Mouse (Mus musculus) forebrain, embryonic 14.5 days (tissue): Measurements from ENCODE around the gene Egflam. TPM values are rescaled to one million over a fixed set of nuclear protein-coding genes. Genes with fewer than 3 reads are reported as not detected.

Experiments used
- ATAC-seq: fragments of 200-750 bp; cut with Nextera tagmentation; 2 replicates; pipeline ENCODE4 v1.8.0; 2017; ENCODE audit warnings: mild to moderate bottlenecking, moderate library complexity
- DNase-seq: peaks from one replicate; pipeline ENCODE4 v3.0.0-alpha.2; 2015; ENCODE audit warnings: low spot score
- H3K27ac ChIP-seq: fragments of 300-500 bp; sonication (generic); 2 replicates; pipeline ENCODE4 v1.5.1; 2014; ENCODE audit warnings: low read depth, mild to moderate bottlenecking, control low read depth, low read length, moderate library complexity
- H3K27me3 ChIP-seq: fragments of 300-500 bp; sonication (generic); replicated peaks from 2 replicates; pipeline ENCODE4 v1.6.1; 2014; ENCODE audit warnings: low read length, control low read depth, mixed read lengths; ENCODE audit not compliant: control insufficient read depth, insufficient read depth
- H3K36me3 ChIP-seq: fragments of 300-500 bp; sonication (generic); 2 replicates; pipeline ENCODE4 v1.6.1; 2014; ENCODE audit warnings: low read length, control low read depth; ENCODE audit not compliant: control insufficient read depth, insufficient read depth
- H3K4me1 ChIP-seq: fragments of 300-500 bp; sonication (generic); 2 replicates; pipeline ENCODE4 v1.6.1; 2014; ENCODE audit warnings: antibody characterized with exemption, low read length, control low read depth; ENCODE audit not compliant: control insufficient read depth, insufficient read depth
- H3K4me2 ChIP-seq: fragments of 300-500 bp; sonication (generic); 2 replicates; pipeline ENCODE4 v1.6.1; 2014; ENCODE audit warnings: mild to moderate bottlenecking, control low read depth, low read length
- H3K4me3 ChIP-seq: fragments of 300-500 bp; sonication (generic); 2 replicates; pipeline ENCODE4 v1.5.1; 2014; ENCODE audit warnings: low read depth, low read length, control low read depth
- H3K9ac ChIP-seq: fragments of 300-500 bp; sonication (generic); 2 replicates; pipeline ENCODE4 v1.6.1; 2014; ENCODE audit warnings: mild to moderate bottlenecking, low read length, control low read depth, moderate library complexity
- H3K9me3 ChIP-seq: fragments of 300-500 bp; sonication (generic); replicated peaks from 2 replicates; pipeline ENCODE4 v1.6.1; 2016; ENCODE audit warnings: low read length, control low read depth, mixed read lengths; ENCODE audit not compliant: control insufficient read depth
- WGBS: fragments of 180-500 bp; shearing (Covaris S2); extraction: QIAGEN DNeasy Blood & Tissue Kit; methylation state at CpG from one replicate; pipeline ENCODE4 v1.1.7; 2014; 5-methylcytosine and 5-hydroxymethylcytosine counted together
- polyA plus RNA-seq: library from polyadenylated mRNA; unstranded; fragments of >200 nt; fragmentation: Nextera tagmentation; extraction: Ambion mirVana; gene quantifications from 2 replicates; pipeline ENCODE4 v1.2.1, GENCODE M21; 2014

The Egflam gene
- polyA plus RNA-seq, 1 experiment from 2014 or later: 3.7 TPM

DNA sequence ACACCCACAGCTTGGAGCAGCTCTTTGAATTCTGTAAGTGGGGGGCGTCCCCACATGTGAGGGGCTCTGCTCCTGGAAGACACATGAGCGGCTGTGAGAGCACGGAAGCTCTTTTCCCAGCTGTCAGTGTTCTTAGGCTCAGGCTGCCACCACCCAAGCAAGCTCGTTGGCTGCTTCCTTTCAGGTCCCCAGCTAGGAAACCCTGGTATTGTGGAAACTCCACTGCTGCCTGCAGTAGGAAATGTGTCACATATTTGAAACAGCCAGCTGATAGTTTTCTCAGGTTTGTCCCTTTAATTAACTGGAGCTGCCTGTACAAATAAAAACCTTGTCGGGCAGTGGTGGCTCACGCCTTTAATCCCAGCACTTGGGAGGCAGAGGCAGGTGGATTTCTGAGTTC is 234.3 kb downstream of the Egflam start:
- no peak for ATAC-seq
- Histone ChIP-seq H3K27me3 (no peaks in the 10 kb centered on the region), H3K4me3 (no peak overlapping the region), H3K36me3 (no peaks in the 10 kb centered on the region), H3K9me3 (no peaks in the 10 kb centered on the region), H3K4me2 (no peak overlapping the region), H3K27ac (no peak overlapping the region), H3K4me1 (no peaks in the 10 kb centered on the region), H3K9ac (no peak overlapping the region)
- 47% methylated on average over 6 of the region's 6 CpGs for WGBS
- peak; percentile 6 for DNase-seq

GRCm38 (mm10) chr15:7160321-7160720 is 237.9 kb downstream of the Egflam start:
- ATAC-seq: no peak
- no peaks in the 10 kb centered on the region for H3K27me3 ChIP-seq
- H3K4me3 ChIP-seq: no peak overlapping the region
- 87% methylated on average over 8 of the region's 8 CpGs for WGBS
- no peaks in the 10 kb centered on the region for H3K9me3 ChIP-seq
- no peaks in the 10 kb centered on the region for H3K36me3 ChIP-seq
- no peak for DNase-seq
- H3K4me1 ChIP-seq: no peaks in the 10 kb centered on the region
- H3K9ac ChIP-seq: no peak overlapping the region
- H3K27ac ChIP-seq: no peak overlapping the region
- no peak overlapping the region for H3K4me2 ChIP-seq

DNA sequence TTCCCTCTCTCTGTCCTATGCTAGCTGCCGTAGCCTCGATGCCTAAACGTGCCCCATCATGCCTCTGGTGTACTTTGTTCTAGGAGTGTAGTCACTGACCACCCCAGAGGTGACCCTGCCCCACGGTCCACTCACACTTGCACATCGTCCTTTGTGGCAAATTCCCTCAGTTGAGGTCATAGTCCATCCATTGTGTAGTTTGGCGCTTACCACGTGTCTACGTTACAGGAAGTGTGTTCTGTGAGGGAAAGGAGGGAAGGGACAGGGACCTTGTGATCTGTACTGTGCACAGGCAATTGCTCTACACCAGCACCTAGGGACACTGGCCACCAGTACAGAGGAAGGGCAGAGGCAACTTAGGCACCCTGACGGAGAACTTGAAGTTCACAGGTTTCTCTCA is 238.3 kb downstream of the Egflam start:
- no peak overlapping the region for H3K27ac ChIP-seq
- H3K9me3 ChIP-seq: no peaks in the 10 kb centered on the region
- ATAC-seq: no peak
- no peaks in the 10 kb centered on the region for H3K4me1 ChIP-seq
- H3K36me3 ChIP-seq: no peaks in the 10 kb centered on the region
- no peak overlapping the region for H3K4me2 ChIP-seq
- no peaks in the 10 kb centered on the region for H3K27me3 ChIP-seq
- 93% methylated on average over 9 of the region's 9 CpGs for WGBS
- H3K9ac ChIP-seq: no peak overlapping the region
- no peak overlapping the region for H3K4me3 ChIP-seq
- no peak for DNase-seq

DNA sequence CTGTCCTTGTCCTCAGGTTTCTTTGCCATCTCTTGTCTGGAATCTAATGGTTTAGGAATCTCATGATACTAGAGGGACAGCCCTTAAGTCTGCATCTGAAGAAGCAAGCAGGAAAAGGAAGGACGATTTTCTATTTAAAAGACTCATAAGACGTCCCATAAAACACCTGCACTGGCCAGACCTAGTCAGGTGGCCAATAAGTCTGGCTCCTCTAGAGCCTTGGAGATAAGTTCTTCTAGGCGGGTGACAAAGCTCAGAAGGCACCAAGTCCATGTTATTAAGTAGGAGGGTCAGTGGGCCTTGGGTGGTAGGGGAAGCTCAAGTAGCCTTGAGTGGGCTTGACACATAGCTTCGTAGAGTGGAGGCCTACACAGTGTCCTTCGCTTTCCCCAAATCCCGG is 240.5 kb downstream of the Egflam start:
- H3K36me3 ChIP-seq: no peaks in the 10 kb centered on the region
- WGBS: 94% methylated on average over 6 of the region's 6 CpGs
- H3K27ac ChIP-seq: no peak overlapping the region
- no peak overlapping the region for H3K4me2 ChIP-seq
- H3K4me1 ChIP-seq: no peaks in the 10 kb centered on the region
- no peaks in the 10 kb centered on the region for H3K27me3 ChIP-seq
- no peak overlapping the region for H3K9ac ChIP-seq
- ATAC-seq (no peak), DNase-seq (no peak)
- H3K4me3 ChIP-seq: no peak overlapping the region
- no peaks in the 10 kb centered on the region for H3K9me3 ChIP-seq
